Mouse (Mus musculus): ENCODE data around the gene Picalm. TPM values are rescaled to one million over a fixed set of nuclear protein-coding genes. Genes with fewer than 3 reads are reported as not detected.

Gene Picalm
- polyA plus RNA-seq, 1 experiment, result 65.2 TPM

- DNase-seq, result no peak
- TF ChIP-seq POLR2A (IDR thresholded peaks at IDR 0.05; ENCODE audit: control insufficient read depth, extremely low read depth, insufficient read depth, low read length, poor library complexity), result no peak
- no peak for TF ChIP-seq CTCF (IDR thresholded peaks at IDR 0.05; ENCODE audit: borderline replicate concordance, control insufficient read depth, extremely low read depth, insufficient read depth, low read length, poor library complexity)
- Histone ChIP-seq H3K27ac (ENCODE audit: control insufficient read depth, insufficient read depth, low read length) (no peak overlapping the region), H3K4me1 (replicated peaks; ENCODE audit: control insufficient read depth, insufficient read depth, low read length) (no peaks in the 10 kb centered on the region), H3K4me3 (ENCODE audit: control insufficient read depth, insufficient read depth, low read length) (no peak overlapping the region), H3K27me3 (ENCODE audit: control insufficient read depth, insufficient read depth, low read length) (no peaks in the 10 kb centered on the region), H3K36me3 (ENCODE audit: control insufficient read depth, insufficient read depth, low read length) (peaks cover 69% of the 10 kb centered on the region)
- WGBS, result 97% methylated on average over 1 of the region's 1 CpGs
These were observed 43.8 kb downstream of the Picalm start for GRCm38 (mm10) chr7:90173778-90174177.

- DNase-seq, result no peak
- Histone ChIP-seq H3K27me3 (ENCODE audit: control insufficient read depth, insufficient read depth, low read length) (no peaks in the 10 kb centered on the region), H3K36me3 (ENCODE audit: control insufficient read depth, insufficient read depth, low read length) (peaks cover 69% of the 10 kb centered on the region), H3K27ac (ENCODE audit: control insufficient read depth, insufficient read depth, low read length) (no peak overlapping the region), H3K4me1 (replicated peaks; ENCODE audit: control insufficient read depth, insufficient read depth, low read length) (no peaks in the 10 kb centered on the region), H3K4me3 (ENCODE audit: control insufficient read depth, insufficient read depth, low read length) (no peak overlapping the region)
- 94% methylated on average over 2 of the region's 2 CpGs for WGBS
- TF ChIP-seq POLR2A (IDR thresholded peaks at IDR 0.05; ENCODE audit: control insufficient read depth, extremely low read depth, insufficient read depth, low read length, poor library complexity) (no peak), CTCF (IDR thresholded peaks at IDR 0.05; ENCODE audit: borderline replicate concordance, control insufficient read depth, extremely low read depth, insufficient read depth, low read length, poor library complexity) (no peak)
These were observed 45.6 kb downstream of the Picalm start for GRCm38 (mm10) chr7:90175576-90175975.

DNA sequence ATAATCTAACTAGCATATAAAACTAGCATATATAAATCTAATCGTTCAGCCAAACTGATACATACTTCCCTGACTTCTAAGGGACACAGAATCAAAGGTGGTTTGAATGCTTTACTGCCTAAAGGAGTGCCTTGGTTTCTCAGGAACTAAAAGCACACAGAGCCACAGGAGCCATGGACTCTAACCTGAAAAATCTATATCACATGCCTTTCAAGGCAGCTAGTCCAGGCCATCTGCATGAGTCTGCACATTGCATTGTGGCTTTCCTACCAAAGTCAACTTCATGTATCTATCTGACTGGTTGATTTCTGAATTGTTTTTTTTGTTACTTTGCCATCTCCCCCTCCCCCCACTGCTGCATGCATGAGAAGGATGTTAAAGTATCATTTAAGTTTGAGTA, 50.6 kb downstream of the Picalm start:
- Histone ChIP-seq H3K4me1 (replicated peaks; ENCODE audit: control insufficient read depth, insufficient read depth, low read length) (no peaks in the 10 kb centered on the region), H3K4me3 (ENCODE audit: control insufficient read depth, insufficient read depth, low read length) (no peak overlapping the region), H3K27ac (ENCODE audit: control insufficient read depth, insufficient read depth, low read length) (no peak overlapping the region), H3K36me3 (ENCODE audit: control insufficient read depth, insufficient read depth, low read length) (peaks cover 48% of the 10 kb centered on the region), H3K27me3 (ENCODE audit: control insufficient read depth, insufficient read depth, low read length) (no peaks in the 10 kb centered on the region)
- WGBS, result 98% methylated on average over 1 of the region's 1 CpGs
- DNase-seq, result no peak
- TF ChIP-seq POLR2A (IDR thresholded peaks at IDR 0.05; ENCODE audit: control insufficient read depth, extremely low read depth, insufficient read depth, low read length, poor library complexity), result no peak
- TF ChIP-seq CTCF (IDR thresholded peaks at IDR 0.05; ENCODE audit: borderline replicate concordance, control insufficient read depth, extremely low read depth, insufficient read depth, low read length, poor library complexity), result no peak

DNA sequence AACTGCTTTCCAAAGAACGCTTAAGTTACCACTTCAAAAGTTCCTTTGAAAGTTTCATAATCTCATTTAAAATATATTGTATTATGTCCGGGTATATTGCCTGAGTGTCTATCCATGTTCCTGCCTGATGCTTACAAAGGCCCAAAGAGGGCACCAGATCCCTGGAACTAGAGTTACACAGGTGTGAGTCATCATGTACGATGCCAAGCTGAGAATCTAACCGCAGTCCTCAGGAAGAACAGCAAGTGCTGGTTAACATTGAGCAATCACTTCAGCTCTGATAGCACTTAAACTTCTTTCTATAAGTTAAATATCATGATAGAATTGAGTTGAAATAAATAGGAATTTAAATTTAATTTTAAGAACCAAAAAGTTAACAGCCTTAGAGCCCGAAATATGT, 70.2 kb downstream of the Picalm start:
- H3K4me1 ChIP-seq (replicated peaks; ENCODE audit: control insufficient read depth, insufficient read depth, low read length), result no peaks in the 10 kb centered on the region

DNA sequence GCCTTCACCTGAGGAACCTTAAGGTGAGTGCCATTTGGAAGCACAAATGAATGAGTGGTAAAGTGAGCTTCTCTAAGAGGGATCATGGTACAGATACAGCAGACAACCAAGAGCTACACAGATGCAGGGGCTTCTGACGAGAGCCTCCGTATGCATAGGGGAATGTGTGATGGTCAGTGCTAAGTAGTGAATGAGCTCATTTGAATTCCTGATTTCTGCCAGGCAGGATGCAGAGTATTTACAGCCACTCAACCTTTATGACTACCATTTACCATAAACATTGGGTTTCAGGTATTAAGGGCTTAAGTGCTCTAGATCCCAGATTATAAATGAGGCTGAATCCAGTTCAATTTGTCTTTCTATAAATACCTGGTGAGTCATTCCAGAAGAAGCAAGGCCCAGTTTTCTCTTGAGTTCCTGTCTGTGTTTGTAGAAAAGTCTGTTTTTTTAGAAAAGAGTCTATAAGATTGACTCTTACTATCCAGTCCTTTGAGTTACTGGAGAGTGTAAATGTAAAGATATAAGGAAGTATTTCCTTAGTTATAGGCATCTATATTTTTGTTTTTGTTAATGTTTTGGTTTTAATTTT, 72.0 kb downstream of the Picalm start:
- peaks cover 32% of the 10 kb centered on the region for H3K36me3 ChIP-seq (ENCODE audit: control insufficient read depth, insufficient read depth, low read length)
- no peak overlapping the region for H3K4me3 ChIP-seq (ENCODE audit: control insufficient read depth, insufficient read depth, low read length)
- 100% methylated on average over 2 of the region's 2 CpGs for WGBS
- no peak overlapping the region for H3K27ac ChIP-seq (ENCODE audit: control insufficient read depth, insufficient read depth, low read length)
- no peak for DNase-seq
- H3K27me3 ChIP-seq (ENCODE audit: control insufficient read depth, insufficient read depth, low read length), result no peaks in the 10 kb centered on the region
- H3K4me1 ChIP-seq (replicated peaks; ENCODE audit: control insufficient read depth, insufficient read depth, low read length), result no peaks in the 10 kb centered on the region
- no peak for TF ChIP-seq POLR2A (IDR thresholded peaks at IDR 0.05; ENCODE audit: control insufficient read depth, extremely low read depth, insufficient read depth, low read length, poor library complexity)
- TF ChIP-seq CTCF (IDR thresholded peaks at IDR 0.05; ENCODE audit: borderline replicate concordance, control insufficient read depth, extremely low read depth, insufficient read depth, low read length, poor library complexity), result no peak

More for the DNA sequence above, 70.2 kb downstream of the Picalm start:
- Histone ChIP-seq H3K27me3 (ENCODE audit: control insufficient read depth, insufficient read depth, low read length) (no peaks in the 10 kb centered on the region), H3K4me3 (ENCODE audit: control insufficient read depth, insufficient read depth, low read length) (no peak overlapping the region), H3K27ac (ENCODE audit: control insufficient read depth, insufficient read depth, low read length) (no peak overlapping the region), H3K36me3 (ENCODE audit: control insufficient read depth, insufficient read depth, low read length) (peaks cover 35% of the 10 kb centered on the region)
- no peak for DNase-seq
- no peak for TF ChIP-seq POLR2A (IDR thresholded peaks at IDR 0.05; ENCODE audit: control insufficient read depth, extremely low read depth, insufficient read depth, low read length, poor library complexity)
- no peak for TF ChIP-seq CTCF (IDR thresholded peaks at IDR 0.05; ENCODE audit: borderline replicate concordance, control insufficient read depth, extremely low read depth, insufficient read depth, low read length, poor library complexity)
- 93% methylated on average over 5 of the region's 5 CpGs for WGBS

- TF ChIP-seq POLR2A (IDR thresholded peaks at IDR 0.05; ENCODE audit: control insufficient read depth, extremely low read depth, insufficient read depth, low read length, poor library complexity) (no peak), CTCF (IDR thresholded peaks at IDR 0.05; ENCODE audit: borderline replicate concordance, control insufficient read depth, extremely low read depth, insufficient read depth, low read length, poor library complexity) (no peak)
- H3K4me1 ChIP-seq (replicated peaks; ENCODE audit: control insufficient read depth, insufficient read depth, low read length), result no peaks in the 10 kb centered on the region
- no peak overlapping the region for H3K27ac ChIP-seq (ENCODE audit: control insufficient read depth, insufficient read depth, low read length)
- peaks cover 47% of the 10 kb centered on the region for H3K36me3 ChIP-seq (ENCODE audit: control insufficient read depth, insufficient read depth, low read length)
- no peak overlapping the region for H3K4me3 ChIP-seq (ENCODE audit: control insufficient read depth, insufficient read depth, low read length)
- H3K27me3 ChIP-seq (ENCODE audit: control insufficient read depth, insufficient read depth, low read length), result no peaks in the 10 kb centered on the region
- DNase-seq, result no peak
- 100% methylated on average over 2 of the region's 2 CpGs for WGBS
These were observed 73.9 kb downstream of the Picalm start for GRCm38 (mm10) chr7:90203914-90204313.

- TF ChIP-seq POLR2A (IDR thresholded peaks at IDR 0.05; ENCODE audit: control insufficient read depth, extremely low read depth, insufficient read depth, low read length, poor library complexity), result no peak
- no peak for TF ChIP-seq CTCF (IDR thresholded peaks at IDR 0.05; ENCODE audit: borderline replicate concordance, control insufficient read depth, extremely low read depth, insufficient read depth, low read length, poor library complexity)
- no peak overlapping the region for H3K4me3 ChIP-seq (ENCODE audit: control insufficient read depth, insufficient read depth, low read length)
- H3K36me3 ChIP-seq (ENCODE audit: control insufficient read depth, insufficient read depth, low read length), result peaks cover 30% of the 10 kb centered on the region
- no peak for DNase-seq
- WGBS, result 97% methylated on average over 2 of the region's 2 CpGs
- H3K27me3 ChIP-seq (ENCODE audit: control insufficient read depth, insufficient read depth, low read length), result no peaks in the 10 kb centered on the region
- no peak overlapping the region for H3K27ac ChIP-seq (ENCODE audit: control insufficient read depth, insufficient read depth, low read length)
- no peaks in the 10 kb centered on the region for H3K4me1 ChIP-seq (replicated peaks; ENCODE audit: control insufficient read depth, insufficient read depth, low read length)
These were observed 80.1 kb downstream of the Picalm start for GRCm38 (mm10) chr7:90210116-90210515.

All from thymus, adult 2 months (tissue).